Mouse (Mus musculus) testis, adult 2 months (tissue): ENCODE data around the gene Olfr427.
"Not testable (repeated sequence)": the region's sequence is repeated elsewhere in the genome, so short reads cannot be mapped to it uniquely, and the experiment has no call there.

ENCODE experiments used
- CTCF ChIP-seq: fragments of 200-500 bp; IDR thresholded peaks from 2 replicates; pipeline ENCODE4 v1.5.1; 2012; ENCODE audit warnings: low read depth, mild to moderate bottlenecking, inconsistent platforms, low read length, moderate library complexity; ENCODE audit not compliant: control insufficient read depth, insufficient read depth, insufficient replicate concordance
- POLR2A ChIP-seq: fragments of 200-500 bp; IDR thresholded peaks from 2 replicates; pipeline ENCODE4 v1.6.1; 2012; ENCODE audit warnings: low read depth, mild to moderate bottlenecking, inconsistent platforms, low read length, moderate library complexity; ENCODE audit not compliant: control insufficient read depth

DNA sequence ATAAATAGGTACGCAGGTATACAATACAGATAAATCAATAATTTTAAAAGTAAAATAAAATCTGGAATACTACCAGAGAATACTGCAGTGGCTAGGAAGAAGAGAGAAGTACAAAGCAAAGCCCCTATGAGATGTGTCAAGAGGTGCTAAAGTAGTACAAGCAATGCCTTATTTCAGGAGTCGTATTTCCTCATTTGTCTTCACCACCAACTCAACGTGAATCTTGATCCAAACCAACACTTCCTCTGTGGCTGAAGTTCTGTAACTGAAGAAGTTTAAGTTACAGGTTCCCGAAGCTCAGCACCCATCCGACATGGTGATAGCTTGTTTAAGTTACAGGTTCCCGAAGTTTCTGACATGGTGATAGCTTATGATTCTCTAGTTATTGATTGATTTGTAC lies 48.5 kb upstream of the Olfr427 start:
- not testable (repeated sequence) for TF ChIP-seq CTCF, POLR2A
